Mouse (Mus musculus): Measurements from ENCODE around the gene Apold1. TPM values are rescaled to one million over a fixed set of nuclear protein-coding genes. Genes with fewer than 3 reads are reported as not detected.

Gene Apold1
- total and polyA plus RNA-seq, 3 experiments = 0.08 to 0.12 TPM; not detected in 1

GRCm38 (mm10) chr6:135011048-135011733 is 29.7 kb downstream of the Apold1 start, which contains the start of gene Ddx47 (continued):
- no peak for TF ChIP-seq MAFK (IDR thresholded peaks at IDR 0.05; ENCODE audit: borderline replicate concordance, low read depth, low read length)
- TF ChIP-seq MYC (IDR thresholded peaks at IDR 0.05; ENCODE audit: low read depth, low read length) = no peak
- TF ChIP-seq RCOR1 (IDR thresholded peaks at IDR 0.05; ENCODE audit: low read depth, low read length) = no peak
- TF ChIP-seq GABPA (IDR thresholded peaks at IDR 0.05; ENCODE audit: low read depth, low read length) = no peak
- no peak for TF ChIP-seq USF2 (IDR thresholded peaks at IDR 0.05; ENCODE audit: borderline replicate concordance in 1 of 2, insufficient read depth in 1 of 2, low read depth in 1 of 2, low read length in 2 of 2)
- no peak for TF ChIP-seq GATA1 (IDR thresholded peaks at IDR 0.05; ENCODE audit: low read depth, low read length)
- TF ChIP-seq POLR2AphosphoS2 (IDR thresholded peaks at IDR 0.05; ENCODE audit: low read length) = no peak
- TF ChIP-seq JUND (IDR thresholded peaks at IDR 0.05; ENCODE audit: low read depth, low read length) = no peak
- no peak; the same call in none of the 2 replicates for TF ChIP-seq MXI1 (IDR thresholded peaks at IDR 0.05; ENCODE audit: low read depth, low read length)
- TF ChIP-seq ETS1 (IDR thresholded peaks at IDR 0.05; ENCODE audit: low read depth, low read length) = no peak
- TF ChIP-seq CTCF (IDR thresholded peaks at IDR 0.05 in 2 of 3, conservative IDR thresholded peaks at IDR 0.05 in 1 of 3; ENCODE audit: control insufficient read depth in 1 of 3, insufficient read depth in 1 of 3, low read depth in 2 of 3, low read length in 3 of 3, poor library complexity in 1 of 3, severe bottlenecking in 1 of 3) = peak; percentile 75 to 89 (median 89)
- TF ChIP-seq NRF1 (IDR thresholded peaks at IDR 0.05; ENCODE audit: insufficient read depth, low read depth, low read length, poor library complexity, severe bottlenecking) = no peak
- peak; percentile 69 for TF ChIP-seq TCF12 (IDR thresholded peaks at IDR 0.05; ENCODE audit: low read depth, low read length)
- TF ChIP-seq POLR2AphosphoS5 (IDR thresholded peaks at IDR 0.05; ENCODE audit: borderline replicate concordance, low read depth, low read length) = no peak
- TF ChIP-seq ZC3H11A (IDR thresholded peaks at IDR 0.05; ENCODE audit: low read depth, low read length) = no peak
- peak; percentile 71; the same call in 1 of the 2 replicates for TF ChIP-seq TBP (IDR thresholded peaks at IDR 0.05; ENCODE audit: low read depth, low read length)
- peak in 1 of 2 experiments; percentile 69; a peak in 1 of 4 replicates for TF ChIP-seq POLR2A (IDR thresholded peaks at IDR 0.05; ENCODE audit: control insufficient read depth in 1 of 2, insufficient read depth in 1 of 2, low read depth in 1 of 2, low read length in 2 of 2, poor library complexity in 1 of 2)
- TF ChIP-seq UBTF (IDR thresholded peaks at IDR 0.05; ENCODE audit: borderline replicate concordance, insufficient read depth, low read depth, low read length) = no peak

- Histone ChIP-seq H3K9me3 (replicated peaks; ENCODE audit: insufficient read depth, low read length) (no peaks in the 10 kb centered on the region), H3K4me1 (ENCODE audit: control insufficient read depth in 1 of 2, insufficient read depth in 2 of 2, low read length in 2 of 2) (peaks cover 3 to 12% of the 10 kb centered on the region in 2 experiments), H3K9ac (ENCODE audit: control insufficient read depth, low read depth, low read length, poor library complexity, severe bottlenecking) (peak overlapping the region; percentile 88), H3K4me3 (ENCODE audit: control insufficient read depth in 1 of 2, insufficient read depth in 1 of 2, low read depth in 2 of 2, low read length in 2 of 2) (peak overlapping the region; percentile 78 to 90), H3K27me3 (ENCODE audit: control insufficient read depth in 1 of 2, insufficient read depth in 2 of 2, low read length in 2 of 2) (no peaks in the 10 kb centered on the region), H3K79me2 (ENCODE audit: control insufficient read depth, insufficient read depth, low read length, poor library complexity) (peaks cover 12% of the 10 kb centered on the region), H3K36me3 (ENCODE audit: control insufficient read depth in 1 of 2, insufficient read depth in 2 of 2, low read length in 2 of 2) (peaks cover 3 to 16% of the 10 kb centered on the region in 2 experiments; a peak in 3 of 4 replicates), H3K27ac (ENCODE audit: control insufficient read depth, low read depth, low read length) (peak overlapping the region; percentile 45; the same call in 1 of the 2 replicates)
- no peak for DNase-seq (ENCODE audit: low read depth, low spot score)
- TF ChIP-seq ZNF384 (IDR thresholded peaks at IDR 0.05; ENCODE audit: low read depth, low read length) = no peak
- 0 out of 4 replicates have a peak, but pooled peaks of 1 of the 2 experiments have one; percentile 30 for TF ChIP-seq POLR2A (IDR thresholded peaks at IDR 0.05; ENCODE audit: control insufficient read depth in 1 of 2, insufficient read depth in 1 of 2, low read depth in 1 of 2, low read length in 2 of 2, poor library complexity in 1 of 2)
- TF ChIP-seq MAX (IDR thresholded peaks at IDR 0.05; ENCODE audit: low read length) = 0 out of 2 replicates have a peak, but pooled peaks have one; percentile 10
- TF ChIP-seq MEF2A (IDR thresholded peaks at IDR 0.05; ENCODE audit: extremely low read depth, insufficient replicate concordance, low read depth, low read length, poor library complexity, severe bottlenecking) = no peak
These were observed 30.2 kb downstream of the Apold1 start for GRCm38 (mm10) chr6:135011734-135012116.
